Mouse (Mus musculus) testis, adult 2 months (tissue): ENCODE data around the gene Tmcc3.

ENCODE experiments used
- CTCF ChIP-seq: fragments of 200-500 bp; IDR thresholded peaks from 2 replicates; pipeline ENCODE4 v1.5.1; 2012; ENCODE audit warnings: low read depth, mild to moderate bottlenecking, inconsistent platforms, low read length, moderate library complexity; ENCODE audit not compliant: control insufficient read depth, insufficient read depth, insufficient replicate concordance
- POLR2A ChIP-seq: fragments of 200-500 bp; IDR thresholded peaks from 2 replicates; pipeline ENCODE4 v1.6.1; 2012; ENCODE audit warnings: low read depth, mild to moderate bottlenecking, inconsistent platforms, low read length, moderate library complexity; ENCODE audit not compliant: control insufficient read depth

- no peak for TF ChIP-seq POLR2A
- no peak for TF ChIP-seq CTCF
Measured at GRCm38 (mm10) chr10:94382618-94383017, 70.9 kb downstream of the Tmcc3 start.
